Mouse (Mus musculus): ENCODE measurements around the gene Lmtk3.

DNA sequence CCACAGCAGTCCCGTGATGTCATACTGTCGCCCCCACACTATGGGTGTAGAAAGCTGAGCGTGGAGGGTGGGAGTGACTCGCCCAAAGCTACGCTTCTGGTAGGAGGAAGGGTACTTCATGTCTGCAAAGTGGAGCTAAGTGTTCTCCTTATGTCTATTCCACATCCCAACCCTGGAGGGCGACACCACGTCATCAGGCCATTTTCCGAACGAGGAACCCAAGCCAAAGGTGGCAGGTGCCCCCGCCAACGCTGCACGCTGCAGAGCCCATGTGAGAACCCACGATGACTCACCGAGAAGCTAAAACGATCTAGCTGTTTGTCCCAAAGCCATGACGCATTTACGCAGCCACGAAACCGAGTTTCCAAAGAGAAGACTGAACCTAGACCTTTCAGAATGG is 41.2 kb upstream of the Lmtk3 start:
- TF ChIP-seq POLR2A (IDR thresholded peaks at IDR 0.05; ENCODE audit: borderline replicate concordance, insufficient read depth, low read length) (no peak), CTCF (IDR thresholded peaks at IDR 0.05; ENCODE audit: borderline replicate concordance, insufficient read depth, low read depth, low read length) (peak; percentile 24; the same call in 1 of the 2 replicates)

Data from cerebellum, adult 2 months (tissue).